Mouse (Mus musculus): ENCODE measurements around the gene Clstn2. TPM values are rescaled to one million over a fixed set of nuclear protein-coding genes. Genes with fewer than 3 reads are reported as not detected.

Gene Clstn2
- polyA plus RNA-seq, 1 experiment from 2014 or later: 13.7 TPM

GRCm38 (mm10) chr9:97891415-97891814 lies 141.6 kb downstream of the Clstn2 start:
- H3K27ac ChIP-seq: no peak overlapping the region
- no peak overlapping the region for H3K4me2 ChIP-seq (replicated peaks)
- H3K27me3 ChIP-seq (replicated peaks): no peaks in the 10 kb centered on the region
- no peak for ATAC-seq (ENCODE audit: low FRiP score, low read depth)
- WGBS: 79% methylated on average over 3 of the region's 3 CpGs
- no peak overlapping the region for H3K4me3 ChIP-seq
- H3K9ac ChIP-seq: no peak overlapping the region
- H3K9me3 ChIP-seq: no peaks in the 10 kb centered on the region
- no peaks in the 10 kb centered on the region for H3K4me1 ChIP-seq
- H3K36me3 ChIP-seq: no peaks in the 10 kb centered on the region

DNA sequence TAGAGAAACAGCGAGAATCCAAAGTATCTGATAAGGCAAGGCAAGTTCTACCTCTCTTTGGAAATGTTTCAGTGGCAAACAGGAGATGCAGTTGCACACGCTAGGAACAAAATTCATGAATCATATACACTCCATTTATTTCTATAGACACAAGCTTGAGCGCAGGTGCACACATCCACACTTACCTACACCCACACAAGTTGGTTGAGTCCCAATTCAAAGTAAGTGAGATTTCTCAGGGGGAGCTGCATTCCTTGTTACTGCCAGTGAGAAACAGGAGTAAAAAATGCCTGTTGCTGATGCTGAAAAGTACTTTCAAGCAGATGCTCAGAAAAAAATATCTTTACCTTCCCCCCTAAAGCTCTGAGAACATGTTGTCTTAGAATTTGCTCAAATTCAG lies 149.6 kb downstream of the Clstn2 start:
- Histone ChIP-seq H3K4me3 (no peak overlapping the region), H3K36me3 (no peaks in the 10 kb centered on the region), H3K4me1 (no peaks in the 10 kb centered on the region), H3K4me2 (replicated peaks) (no peak overlapping the region), H3K9me3 (no peaks in the 10 kb centered on the region), H3K27ac (no peak overlapping the region), H3K27me3 (replicated peaks) (no peaks in the 10 kb centered on the region), H3K9ac (no peak overlapping the region)
- WGBS: 91% methylated on average over 3 of the region's 3 CpGs
- ATAC-seq (ENCODE audit: low FRiP score, low read depth): no peak

DNA sequence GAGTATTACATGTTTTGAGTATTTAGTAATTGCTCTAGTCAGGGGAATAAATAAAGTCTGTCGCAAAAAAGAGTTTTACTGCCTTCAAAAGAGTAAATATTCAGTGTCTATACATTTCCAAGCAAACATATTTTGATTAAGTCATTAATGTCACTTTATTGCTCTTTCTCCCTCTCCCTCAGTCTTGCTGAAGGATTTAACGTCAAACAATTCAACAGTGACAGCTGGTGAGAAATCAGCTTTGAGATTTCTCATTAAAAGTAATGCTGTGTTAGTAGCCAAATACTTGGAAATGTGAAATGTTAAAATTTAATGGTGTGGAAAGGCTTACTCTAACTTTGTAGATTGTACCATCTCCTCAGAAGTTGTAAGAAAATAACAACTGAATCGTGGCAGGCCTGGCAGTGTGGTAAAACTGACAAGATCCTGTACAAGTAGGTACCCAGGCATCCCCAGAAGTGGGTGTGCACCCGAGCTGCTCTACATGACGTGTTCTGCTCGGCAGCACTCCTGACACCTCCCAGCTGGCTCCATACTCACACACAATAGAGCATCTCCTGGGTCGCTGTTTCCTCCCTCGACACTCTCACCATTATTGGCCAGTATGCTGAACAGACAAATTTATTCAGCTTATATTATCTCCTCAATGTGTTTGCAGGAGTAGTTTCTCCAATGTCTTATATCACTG lies 165.8 kb downstream of the Clstn2 start:
- no peak overlapping the region for H3K9ac ChIP-seq
- ATAC-seq (ENCODE audit: low FRiP score, low read depth): no peak
- H3K36me3 ChIP-seq: no peaks in the 10 kb centered on the region
- no peak overlapping the region for H3K4me3 ChIP-seq
- H3K4me1 ChIP-seq: no peaks in the 10 kb centered on the region
- 66% methylated on average over 8 of the region's 8 CpGs for WGBS
- no peaks in the 10 kb centered on the region for H3K27me3 ChIP-seq (replicated peaks)
- no peak overlapping the region for H3K27ac ChIP-seq
- H3K4me2 ChIP-seq (replicated peaks): no peak overlapping the region
- H3K9me3 ChIP-seq: no peaks in the 10 kb centered on the region

GRCm38 (mm10) chr9:97852859-97853258 lies 180.1 kb downstream of the Clstn2 start:
- Histone ChIP-seq H3K4me3 (no peak overlapping the region), H3K27ac (no peak overlapping the region), H3K9ac (no peak overlapping the region), H3K27me3 (replicated peaks) (no peaks in the 10 kb centered on the region), H3K9me3 (no peaks in the 10 kb centered on the region), H3K4me1 (0 out of 2 replicates have a peak, but pooled peaks cover 2% of the 10 kb centered on the region), H3K36me3 (no peaks in the 10 kb centered on the region), H3K4me2 (replicated peaks) (no peak overlapping the region)
- no peak for ATAC-seq (ENCODE audit: low FRiP score, low read depth)

- Histone ChIP-seq H3K27me3 (replicated peaks) (no peaks in the 10 kb centered on the region), H3K9ac (no peak overlapping the region), H3K4me1 (0 out of 2 replicates have a peak, but pooled peaks cover 2% of the 10 kb centered on the region), H3K9me3 (no peaks in the 10 kb centered on the region), H3K27ac (no peak overlapping the region), H3K36me3 (no peaks in the 10 kb centered on the region), H3K4me3 (no peak overlapping the region), H3K4me2 (replicated peaks) (no peak overlapping the region)
- ATAC-seq (ENCODE audit: low FRiP score, low read depth): no peak
- WGBS: 78% methylated on average over 12 of the region's 12 CpGs
These were observed 184.8 kb downstream of the Clstn2 start for GRCm38 (mm10) chr9:97847873-97848838.

GRCm38 (mm10) chr9:97842054-97842453 lies 190.9 kb downstream of the Clstn2 start:
- no peaks in the 10 kb centered on the region for H3K27me3 ChIP-seq (replicated peaks)
- no peak for ATAC-seq (ENCODE audit: low FRiP score, low read depth)
- no peak overlapping the region for H3K4me2 ChIP-seq (replicated peaks)
- no peaks in the 10 kb centered on the region for H3K36me3 ChIP-seq
- H3K27ac ChIP-seq: no peak overlapping the region
- H3K9me3 ChIP-seq: no peaks in the 10 kb centered on the region
- H3K4me1 ChIP-seq: no peaks in the 10 kb centered on the region
- no peak overlapping the region for H3K9ac ChIP-seq
- no peak overlapping the region for H3K4me3 ChIP-seq
- 81% methylated on average over 7 of the region's 7 CpGs for WGBS

DNA sequence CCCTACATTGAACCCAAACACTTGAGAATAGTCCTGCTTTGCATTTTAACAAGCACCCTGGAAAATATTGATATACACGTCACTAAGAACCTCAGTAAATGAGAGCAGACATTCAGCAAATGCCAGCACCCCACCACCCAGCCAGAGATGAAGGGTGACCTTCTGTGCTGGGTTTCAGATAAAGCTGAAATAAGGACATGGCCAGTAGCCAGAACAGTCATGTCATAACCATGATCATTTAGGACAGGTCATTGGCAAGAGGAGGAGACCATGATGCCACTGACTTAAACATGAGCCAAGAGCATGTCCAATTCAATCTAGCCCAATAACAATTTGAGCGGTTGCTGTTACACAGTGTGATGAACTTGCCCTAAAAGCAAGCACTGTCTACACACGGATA lies 201.8 kb downstream of the Clstn2 start:
- H3K27me3 ChIP-seq (replicated peaks): no peaks in the 10 kb centered on the region
- no peaks in the 10 kb centered on the region for H3K36me3 ChIP-seq
- no peaks in the 10 kb centered on the region for H3K9me3 ChIP-seq
- H3K27ac ChIP-seq: no peak overlapping the region
- WGBS: 94% methylated on average over 3 of the region's 3 CpGs
- H3K4me3 ChIP-seq: no peak overlapping the region
- no peak overlapping the region for H3K9ac ChIP-seq
- H3K4me1 ChIP-seq: no peaks in the 10 kb centered on the region
- no peak overlapping the region for H3K4me2 ChIP-seq (replicated peaks)
- no peak for ATAC-seq (ENCODE audit: low FRiP score, low read depth)

GRCm38 (mm10) chr9:97829919-97830318 lies 203.1 kb downstream of the Clstn2 start:
- Histone ChIP-seq H3K27me3 (replicated peaks) (no peaks in the 10 kb centered on the region), H3K4me1 (no peaks in the 10 kb centered on the region), H3K4me3 (no peak overlapping the region), H3K9ac (no peak overlapping the region), H3K36me3 (no peaks in the 10 kb centered on the region), H3K27ac (no peak overlapping the region), H3K4me2 (replicated peaks) (no peak overlapping the region), H3K9me3 (no peaks in the 10 kb centered on the region)
- WGBS: 86% methylated on average over 2 of the region's 2 CpGs
- ATAC-seq (ENCODE audit: low FRiP score, low read depth): no peak

GRCm38 (mm10) chr9:97827689-97828088 lies 205.3 kb downstream of the Clstn2 start:
- Histone ChIP-seq H3K27me3 (replicated peaks) (no peaks in the 10 kb centered on the region), H3K27ac (no peak overlapping the region), H3K9me3 (no peaks in the 10 kb centered on the region), H3K4me2 (replicated peaks) (no peak overlapping the region), H3K4me1 (no peaks in the 10 kb centered on the region), H3K36me3 (no peaks in the 10 kb centered on the region), H3K9ac (no peak overlapping the region), H3K4me3 (no peak overlapping the region)
- WGBS: 62% methylated on average over 10 of the region's 10 CpGs
- no peak for ATAC-seq (ENCODE audit: low FRiP score, low read depth)

DNA sequence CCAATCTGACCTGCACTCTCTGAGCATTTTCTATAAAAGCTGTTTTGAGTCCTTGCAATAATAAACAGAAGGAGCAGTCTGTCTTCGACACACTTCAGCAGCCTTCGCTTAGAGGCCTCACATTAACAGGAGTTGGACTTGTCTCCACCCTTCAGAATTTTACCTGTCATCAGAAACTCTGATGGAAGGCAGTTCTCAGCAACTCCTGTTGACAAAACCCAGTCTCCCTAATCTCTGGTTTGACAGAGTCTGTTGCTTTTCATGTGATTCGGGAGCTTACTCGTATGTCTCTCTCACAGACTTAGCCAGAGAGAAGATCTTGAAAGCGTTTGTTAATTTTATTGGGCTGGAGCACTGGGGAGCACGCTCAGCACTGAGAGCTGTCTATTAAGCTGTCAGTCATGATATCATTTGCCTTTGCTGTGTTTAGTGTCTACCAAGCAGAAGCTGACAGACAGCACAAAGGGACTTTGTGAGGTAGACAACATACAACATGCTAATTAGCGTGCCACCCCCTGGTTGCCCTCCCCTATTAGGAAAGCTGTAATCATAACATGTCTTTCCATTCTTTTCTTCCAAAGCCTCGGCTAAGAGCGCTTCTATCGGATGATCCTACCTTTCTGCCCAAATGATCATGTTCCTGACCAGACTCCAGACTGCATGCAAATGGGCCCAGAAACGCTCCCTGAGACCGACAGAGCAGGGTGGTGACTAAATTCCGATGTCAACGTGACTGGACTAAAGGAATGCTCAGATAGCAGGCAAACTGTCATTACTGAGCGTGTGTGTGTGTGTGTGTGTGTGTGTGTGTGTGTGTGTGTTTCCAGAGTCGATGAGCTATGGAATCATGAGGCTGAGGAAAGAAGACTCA lies 206.7 kb downstream of the Clstn2 start:
- H3K9me3 ChIP-seq: no peaks in the 10 kb centered on the region
- no peaks in the 10 kb centered on the region for H3K27me3 ChIP-seq (replicated peaks)
- 76% methylated on average over 16 of the region's 16 CpGs for WGBS
- no peak for ATAC-seq (ENCODE audit: low FRiP score, low read depth)
- H3K4me1 ChIP-seq: no peaks in the 10 kb centered on the region
- H3K4me3 ChIP-seq: no peak overlapping the region
- no peak overlapping the region for H3K9ac ChIP-seq
- no peak overlapping the region for H3K4me2 ChIP-seq (replicated peaks)
- no peaks in the 10 kb centered on the region for H3K36me3 ChIP-seq
- H3K27ac ChIP-seq: no peak overlapping the region

DNA sequence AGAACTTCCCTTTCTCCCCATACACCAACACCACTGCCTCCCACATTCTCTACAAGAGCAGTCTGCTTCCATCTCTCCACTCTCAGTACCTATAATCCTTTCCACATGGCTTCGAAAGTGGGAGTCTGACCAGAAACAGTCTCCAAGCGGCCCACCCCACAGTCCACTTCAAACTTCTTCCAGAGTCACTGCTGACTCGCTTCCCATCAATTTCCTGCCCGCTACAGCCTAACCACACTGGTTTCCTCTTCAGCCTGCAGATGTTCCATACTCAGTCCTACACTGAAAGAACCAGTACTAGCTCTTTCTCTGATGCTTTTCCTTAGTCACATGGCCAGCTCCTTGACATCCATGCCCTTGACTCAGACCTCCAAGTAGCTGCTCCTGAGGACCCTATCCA lies 215.9 kb downstream of the Clstn2 start:
- Histone ChIP-seq H3K9ac (no peak overlapping the region), H3K27ac (no peak overlapping the region), H3K9me3 (no peaks in the 10 kb centered on the region), H3K27me3 (replicated peaks) (no peaks in the 10 kb centered on the region), H3K36me3 (no peaks in the 10 kb centered on the region), H3K4me3 (no peak overlapping the region), H3K4me2 (replicated peaks) (no peak overlapping the region), H3K4me1 (no peaks in the 10 kb centered on the region)
- ATAC-seq (ENCODE audit: low FRiP score, low read depth): no peak
- WGBS: 87% methylated on average over 4 of the region's 4 CpGs
